Mouse (Mus musculus) right cerebral cortex, postnatal 4 days (tissue): ENCODE results near the gene Gm5926.
"Not testable (repeated sequence)": the region's sequence is repeated elsewhere in the genome, so short reads cannot be mapped to it uniquely, and the experiment has no call there.

Experiments
- DNase-seq: peaks from one replicate; pipeline ENCODE4 v3.0.0-alpha.2; 2022

The Gm5926 gene

DNA sequence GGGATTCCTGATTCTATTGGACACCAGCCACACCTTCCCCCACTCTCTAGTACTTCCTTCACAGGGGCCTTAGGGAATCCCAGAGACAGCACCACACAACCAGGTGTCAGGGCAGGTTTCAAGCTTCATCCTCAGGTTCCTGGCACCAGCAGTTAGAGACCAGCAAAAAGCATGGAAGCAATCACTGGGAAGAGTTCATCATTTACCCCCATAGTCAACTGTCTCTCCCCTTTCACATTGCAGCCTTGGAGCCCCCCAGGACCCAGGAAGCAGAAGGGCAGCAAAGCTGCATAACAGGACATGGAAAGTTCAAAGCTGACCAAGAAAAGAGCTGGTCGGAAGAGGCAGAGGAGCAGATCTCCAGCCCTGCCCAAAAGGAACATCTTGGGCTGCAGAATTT lies at the start of gene Gm5926:
Gene Gm5926 (plus strand): TSS at position 301 of the 400 bp plus-strand sequence.
- DNase-seq, result not testable (repeated sequence)

DNA sequence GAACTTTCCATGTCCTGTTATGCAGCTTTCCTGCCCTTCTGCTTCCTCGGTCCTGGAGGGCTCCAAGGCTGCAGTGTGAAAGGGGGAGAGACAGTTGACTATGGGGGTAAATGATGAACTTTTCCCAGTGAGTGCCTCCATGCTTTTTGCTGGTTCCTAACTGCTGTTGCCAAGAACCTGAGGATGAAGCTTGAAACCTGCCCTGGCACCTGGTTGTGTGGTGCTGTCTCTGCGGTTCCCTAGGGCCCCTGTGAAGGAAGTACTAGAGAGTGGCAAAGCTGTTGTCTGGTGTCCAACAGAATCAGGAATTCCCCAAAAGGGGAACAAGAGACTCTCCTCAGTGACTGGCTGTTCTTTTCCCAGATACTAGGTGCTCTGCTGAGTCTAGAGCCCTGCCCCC lies 49.5 kb upstream of the Gm5926 start:
- DNase-seq, result not testable (repeated sequence)

DNA sequence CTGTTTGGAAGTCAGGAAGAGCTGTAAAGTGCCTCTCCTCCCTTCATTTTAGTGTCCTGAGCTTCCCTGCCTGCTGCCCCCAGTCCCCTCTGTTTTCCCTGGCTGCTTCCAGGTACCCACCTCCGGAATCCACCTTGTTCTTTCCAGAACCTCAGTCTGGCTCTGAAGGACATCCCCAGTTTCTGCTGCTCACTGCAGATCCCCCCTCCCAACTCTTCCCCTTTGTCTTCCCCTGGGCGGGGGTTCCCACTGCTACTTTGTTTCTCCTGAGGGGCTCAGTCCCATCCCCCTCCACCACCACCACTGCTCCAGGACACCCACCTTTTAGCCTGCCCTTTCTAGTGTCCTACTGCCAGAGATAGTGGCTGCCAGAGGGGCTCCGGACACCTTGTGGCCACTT lies 49.1 kb upstream of the Gm5926 start:
- DNase-seq, result not testable (repeated sequence)
